Mouse (Mus musculus) forebrain, embryonic 14.5 days (tissue): ENCODE results near the gene Sgsm2. TPM values are rescaled to one million over a fixed set of nuclear protein-coding genes. Genes with fewer than 3 reads are reported as not detected.
A peak's percentile ranks its signal among the peaks of the same experiment; 100 is the strongest.

Experiments used
- ATAC-seq: fragments of 200-750 bp; cut with Nextera tagmentation; 2 replicates; pipeline ENCODE4 v1.8.0; 2017; ENCODE audit warnings: mild to moderate bottlenecking, moderate library complexity
- DNase-seq: peaks from one replicate; pipeline ENCODE4 v3.0.0-alpha.2; 2015; ENCODE audit warnings: low spot score
- H3K27ac ChIP-seq: fragments of 300-500 bp; sonication (generic); 2 replicates; pipeline ENCODE4 v1.5.1; 2014; ENCODE audit warnings: low read depth, mild to moderate bottlenecking, control low read depth, low read length, moderate library complexity
- H3K27me3 ChIP-seq: fragments of 300-500 bp; sonication (generic); replicated peaks from 2 replicates; pipeline ENCODE4 v1.6.1; 2014; ENCODE audit warnings: low read length, control low read depth, mixed read lengths; ENCODE audit not compliant: control insufficient read depth, insufficient read depth
- H3K36me3 ChIP-seq: fragments of 300-500 bp; sonication (generic); 2 replicates; pipeline ENCODE4 v1.6.1; 2014; ENCODE audit warnings: low read length, control low read depth; ENCODE audit not compliant: control insufficient read depth, insufficient read depth
- H3K4me1 ChIP-seq: fragments of 300-500 bp; sonication (generic); 2 replicates; pipeline ENCODE4 v1.6.1; 2014; ENCODE audit warnings: antibody characterized with exemption, low read length, control low read depth; ENCODE audit not compliant: control insufficient read depth, insufficient read depth
- H3K4me2 ChIP-seq: fragments of 300-500 bp; sonication (generic); 2 replicates; pipeline ENCODE4 v1.6.1; 2014; ENCODE audit warnings: mild to moderate bottlenecking, control low read depth, low read length
- H3K4me3 ChIP-seq: fragments of 300-500 bp; sonication (generic); 2 replicates; pipeline ENCODE4 v1.5.1; 2014; ENCODE audit warnings: low read depth, low read length, control low read depth
- H3K9ac ChIP-seq: fragments of 300-500 bp; sonication (generic); 2 replicates; pipeline ENCODE4 v1.6.1; 2014; ENCODE audit warnings: mild to moderate bottlenecking, low read length, control low read depth, moderate library complexity
- H3K9me3 ChIP-seq: fragments of 300-500 bp; sonication (generic); replicated peaks from 2 replicates; pipeline ENCODE4 v1.6.1; 2016; ENCODE audit warnings: low read length, control low read depth, mixed read lengths; ENCODE audit not compliant: control insufficient read depth
- WGBS: fragments of 180-500 bp; shearing (Covaris S2); extraction: QIAGEN DNeasy Blood & Tissue Kit; methylation state at CpG from one replicate; pipeline ENCODE4 v1.1.7; 2014; 5-methylcytosine and 5-hydroxymethylcytosine counted together
- polyA plus RNA-seq: library from polyadenylated mRNA; unstranded; fragments of >200 nt; fragmentation: Nextera tagmentation; extraction: Ambion mirVana; gene quantifications from 2 replicates; pipeline ENCODE4 v1.2.1, GENCODE M21; 2014

The Sgsm2 gene
- polyA plus RNA-seq, 1 experiment from 2014 or later = 8.3 TPM

- H3K36me3 ChIP-seq = peaks cover 34% of the 10 kb centered on the region
- H3K9ac ChIP-seq = peak within 1 kb of the TSS; percentile 78
- WGBS = under 1% methylated on average over 54 of the region's 54 CpGs
- H3K4me1 ChIP-seq = peaks cover 3% of the 10 kb centered on the region; the same call in 1 of the 2 replicates
- H3K4me2 ChIP-seq = peak within 1 kb of the TSS; percentile 77
- no peaks in the 10 kb centered on the region for H3K9me3 ChIP-seq
- DNase-seq = peak; percentile 96
- H3K27me3 ChIP-seq = no peaks in the 10 kb centered on the region
- peak within 1 kb of the TSS; percentile 84 for H3K27ac ChIP-seq
- peak; percentile 89 for ATAC-seq
- H3K4me3 ChIP-seq = peak within 1 kb of the TSS; percentile 83
These were observed 1.0 kb upstream of the Sgsm2 start, which contains the start of gene Tsr1 for GRCm38 (mm10) chr11:74897678-74898516. TSS of gene Tsr1 (plus strand) at chr11:74898071.

- H3K36me3 ChIP-seq = peaks cover 19% of the 10 kb centered on the region
- peak overlapping the region; percentile 83 for H3K4me3 ChIP-seq
- WGBS = 1% methylated on average over 41 of the region's 55 CpGs
- peak overlapping the region; percentile 77 for H3K4me2 ChIP-seq
- DNase-seq (peak; percentile 60), ATAC-seq (peak; percentile 57)
- no peaks in the 10 kb centered on the region for H3K27me3 ChIP-seq
- H3K9ac ChIP-seq = peak overlapping the region; percentile 78
- H3K4me1 ChIP-seq = peaks cover 3% of the 10 kb centered on the region; the same call in 1 of the 2 replicates
- H3K27ac ChIP-seq = peak overlapping the region; percentile 84
- H3K9me3 ChIP-seq = no peaks in the 10 kb centered on the region
These were observed 620 bp downstream of the Sgsm2 start for GRCm38 (mm10) chr11:74895980-74896900.

DNA sequence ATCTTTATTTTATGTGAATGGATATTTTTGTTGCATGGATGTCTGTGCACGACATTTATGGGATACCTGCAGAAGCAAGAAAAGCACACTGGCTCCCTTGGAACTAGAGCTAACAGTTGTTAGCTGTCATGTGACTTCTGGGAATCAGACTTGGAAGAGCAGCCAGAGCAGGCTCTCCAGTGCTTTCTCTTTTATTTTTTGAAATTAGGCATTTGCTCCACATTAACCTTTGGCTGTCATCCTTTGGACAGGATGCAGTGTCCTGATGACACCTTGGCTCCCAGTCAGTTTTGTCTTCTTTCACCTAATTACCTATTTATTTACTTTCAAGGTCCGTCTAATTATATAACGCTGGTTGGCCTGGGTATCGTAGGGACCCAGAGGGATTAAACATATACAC is 2.2 kb downstream of the Sgsm2 start:
- H3K9ac ChIP-seq = no peak overlapping the region
- ATAC-seq (no peak), DNase-seq (no peak)
- H3K27me3 ChIP-seq = no peaks in the 10 kb centered on the region
- H3K36me3 ChIP-seq = peaks cover 3% of the 10 kb centered on the region; the same call in 1 of the 2 replicates
- peaks cover 3% of the 10 kb centered on the region; the same call in 1 of the 2 replicates for H3K4me1 ChIP-seq
- H3K9me3 ChIP-seq = no peaks in the 10 kb centered on the region
- H3K27ac ChIP-seq = no peak overlapping the region
- 84% methylated on average over 4 of the region's 4 CpGs for WGBS
- H3K4me2 ChIP-seq = no peak overlapping the region
- H3K4me3 ChIP-seq = no peak overlapping the region

GRCm38 (mm10) chr11:74883098-74883497 is 13.8 kb downstream of the Sgsm2 start:
- peak; percentile 41 for DNase-seq
- WGBS = 92% methylated on average over 10 of the region's 10 CpGs
- no peaks in the 10 kb centered on the region for H3K9me3 ChIP-seq

DNA sequence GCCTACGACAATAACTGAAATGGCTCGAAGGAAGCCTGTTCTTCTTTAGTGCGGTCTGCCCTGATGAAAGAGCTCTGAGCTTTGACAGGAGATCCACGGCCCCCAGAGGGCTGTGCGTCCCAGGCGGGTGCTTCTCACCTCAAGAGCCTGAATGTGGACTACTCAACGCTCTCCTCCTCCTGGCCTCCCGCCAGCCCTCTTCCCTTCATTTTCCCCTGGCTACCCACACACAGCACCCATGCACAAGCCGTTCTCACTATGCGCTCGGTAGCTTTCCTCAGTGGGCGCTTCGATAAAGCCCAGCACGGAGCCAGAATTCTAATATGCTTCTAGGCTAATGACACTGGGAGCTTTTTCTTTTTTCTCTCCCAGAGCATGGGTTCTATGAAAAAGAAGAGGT is 14.9 kb downstream of the Sgsm2 start:
- no peak for ATAC-seq
- Histone ChIP-seq H3K9ac (peak overlapping the region; percentile 40; the same call in 1 of the 2 replicates), H3K27me3 (no peaks in the 10 kb centered on the region), H3K4me1 (peaks cover 5% of the 10 kb centered on the region), H3K9me3 (no peaks in the 10 kb centered on the region), H3K4me3 (no peak overlapping the region), H3K27ac (peak overlapping the region; percentile 24; the same call in 1 of the 2 replicates), H3K36me3 (no peaks in the 10 kb centered on the region), H3K4me2 (no peak overlapping the region)
- DNase-seq = peak; percentile 19
- WGBS = 57% methylated on average over 14 of the region's 14 CpGs

More at GRCm38 (mm10) chr11:74883098-74883497, 13.8 kb downstream of the Sgsm2 start:
- H3K27me3 ChIP-seq = no peaks in the 10 kb centered on the region
- no peak overlapping the region for H3K9ac ChIP-seq
- H3K27ac ChIP-seq = no peak overlapping the region
- H3K36me3 ChIP-seq = no peaks in the 10 kb centered on the region
- no peak for ATAC-seq
- no peak overlapping the region for H3K4me2 ChIP-seq
- no peak overlapping the region for H3K4me3 ChIP-seq
- H3K4me1 ChIP-seq = no peaks in the 10 kb centered on the region

- Histone ChIP-seq H3K27me3 (no peaks in the 10 kb centered on the region), H3K4me2 (no peak overlapping the region), H3K9me3 (no peaks in the 10 kb centered on the region), H3K4me3 (no peak overlapping the region), H3K27ac (no peak overlapping the region), H3K36me3 (no peaks in the 10 kb centered on the region), H3K9ac (no peak overlapping the region), H3K4me1 (peaks cover 14% of the 10 kb centered on the region)
- no peak for ATAC-seq
- WGBS = 91% methylated on average over 9 of the region's 9 CpGs
- no peak for DNase-seq
These were observed 15.9 kb downstream of the Sgsm2 start for GRCm38 (mm10) chr11:74880999-74881398.

DNA sequence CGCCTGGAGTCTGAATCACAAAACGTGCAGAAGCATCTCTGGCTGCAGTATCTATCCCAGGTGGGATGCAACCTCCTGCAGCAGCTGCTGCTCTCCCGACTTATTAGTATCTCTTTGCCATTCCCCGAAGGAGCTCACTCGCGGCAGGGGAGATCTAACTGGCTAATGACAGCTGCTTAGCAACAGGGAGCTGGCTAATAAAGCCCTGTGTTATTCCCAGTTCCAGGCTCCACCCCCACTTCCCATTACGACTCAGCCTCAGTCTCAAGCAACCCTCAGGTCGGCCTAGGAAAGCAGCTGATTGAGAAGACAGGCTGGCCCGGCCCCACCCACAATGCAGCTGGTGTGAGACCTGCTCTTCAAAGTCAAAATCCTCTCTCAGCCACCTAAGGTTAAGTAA is 20.1 kb downstream of the Sgsm2 start:
- Histone ChIP-seq H3K27ac (peak overlapping the region; percentile 70), H3K4me3 (peak overlapping the region; percentile 2; the same call in 1 of the 2 replicates), H3K4me2 (peak overlapping the region; percentile 37), H3K9me3 (no peaks in the 10 kb centered on the region), H3K4me1 (peaks cover 14% of the 10 kb centered on the region), H3K9ac (peak overlapping the region; percentile 29; the same call in 1 of the 2 replicates), H3K27me3 (no peaks in the 10 kb centered on the region), H3K36me3 (no peaks in the 10 kb centered on the region)
- DNase-seq (peak; percentile 90), ATAC-seq (peak; percentile 94)
- 1% methylated on average over 9 of the region's 9 CpGs for WGBS

- H3K27me3 ChIP-seq = no peaks in the 10 kb centered on the region
- WGBS = 58% methylated on average over 3 of the region's 3 CpGs
- H3K4me3 ChIP-seq = no peak overlapping the region
- H3K36me3 ChIP-seq = no peaks in the 10 kb centered on the region
- no peak overlapping the region for H3K4me2 ChIP-seq
- no peaks in the 10 kb centered on the region for H3K9me3 ChIP-seq
- no peak for DNase-seq
- H3K4me1 ChIP-seq = peaks cover 22% of the 10 kb centered on the region
- no peak for ATAC-seq
- H3K9ac ChIP-seq = no peak overlapping the region
- no peak overlapping the region for H3K27ac ChIP-seq
These were observed 22.2 kb downstream of the Sgsm2 start for GRCm38 (mm10) chr11:74874630-74875029.
